Mouse (Mus musculus) erythroblast, embryonic 14.5 days (primary cell): Measurements from ENCODE around the gene Gng8.

Experiments used
- GATA1 ChIP-seq: IDR thresholded peaks from 2 replicates; pipeline ENCODE4 v1.6.1; 2012; ENCODE audit warnings: low read length, inconsistent platforms, mixed read lengths
- TAL1 ChIP-seq: IDR thresholded peaks from 3 replicates; pipeline ENCODE4 v1.6.1; 2012; ENCODE audit warnings: low read length, inconsistent platforms, mixed read lengths

GRCm38 (mm10) chr7:16908367-16908766 lies 16.8 kb downstream of the Gng8 start:
- TF ChIP-seq TAL1 (no peak), GATA1 (no peak)
